Mouse (Mus musculus) limb, embryonic 11.5 days (tissue): ENCODE results near the gene Ripk4. TPM values are rescaled to one million over a fixed set of nuclear protein-coding genes. Genes with fewer than 3 reads are reported as not detected.
A peak's percentile ranks its signal among the peaks of the same experiment; 100 is the strongest.

Source experiments
- ATAC-seq: fragments of 200-750 bp; cut with Nextera tagmentation; 2 replicates; pipeline ENCODE4 v1.8.0; 2017; ENCODE audit warnings: low read depth; ENCODE audit not compliant: insufficient number of reproducible peaks, low FRiP score, low TSS enrichment
- DNase-seq: peaks from one replicate; pipeline ENCODE4 v3.0.0-alpha.2; 2015; ENCODE audit warnings: low spot score
- H3K27ac ChIP-seq: fragments of 300-500 bp; sonication (generic); replicated peaks from 2 replicates; pipeline ENCODE4 v1.5.1; 2014; ENCODE audit warnings: low read depth, mild to moderate bottlenecking, low read length
- H3K27me3 ChIP-seq: fragments of 300-500 bp; sonication (generic); 2 replicates; pipeline ENCODE4 v1.6.1; 2014; ENCODE audit warnings: mild to moderate bottlenecking, low read length, mixed read lengths; ENCODE audit not compliant: control insufficient read depth, insufficient read depth
- H3K36me3 ChIP-seq: fragments of 300-500 bp; sonication (generic); 2 replicates; pipeline ENCODE4 v1.6.1; 2014; ENCODE audit warnings: mild to moderate bottlenecking, low read length, moderate library complexity, mixed read lengths; ENCODE audit not compliant: control insufficient read depth, insufficient read depth
- H3K4me1 ChIP-seq: fragments of 300-500 bp; sonication (generic); 2 replicates; pipeline ENCODE4 v1.6.1; 2014; ENCODE audit warnings: low read length, mixed read lengths; ENCODE audit not compliant: control insufficient read depth, insufficient read depth
- H3K4me2 ChIP-seq: fragments of 300-500 bp; sonication (generic); 2 replicates; pipeline ENCODE4 v1.6.1; 2014; ENCODE audit warnings: low read depth, mild to moderate bottlenecking, moderate library complexity; ENCODE audit not compliant: severe bottlenecking
- H3K4me3 ChIP-seq: fragments of 300-500 bp; sonication (generic); 2 replicates; pipeline ENCODE4 v1.5.1; 2014; ENCODE audit warnings: low read depth, low read length
- H3K9ac ChIP-seq: fragments of 300-500 bp; sonication (generic); 2 replicates; pipeline ENCODE4 v1.6.1; 2014; ENCODE audit warnings: mild to moderate bottlenecking, low read length
- H3K9me3 ChIP-seq: fragments of 300-500 bp; sonication (generic); 2 replicates; pipeline ENCODE4 v1.6.1; 2016; ENCODE audit warnings: low read length; ENCODE audit not compliant: control insufficient read depth
- WGBS: fragments of 180-500 bp; shearing (Covaris S2); extraction: QIAGEN DNeasy Blood & Tissue Kit; methylation state at CpG from one replicate; pipeline ENCODE4 v1.1.7; 2014; 5-methylcytosine and 5-hydroxymethylcytosine counted together
- polyA plus RNA-seq: library from polyadenylated mRNA; unstranded; fragments of >200 nt; fragmentation: Nextera tagmentation; extraction: Ambion mirVana; gene quantifications from 2 replicates; pipeline ENCODE4 v1.2.1, GENCODE M21; 2014

Ripk4 gene
- polyA plus RNA-seq: 3.8 and 4.0 TPM in 2 replicates

- H3K4me3 ChIP-seq: peak within 1 kb of the TSS; percentile 36
- H3K4me2 ChIP-seq: peak within 1 kb of the TSS; percentile 65
- peaks cover 38% of the 10 kb centered on the region for H3K27me3 ChIP-seq
- ATAC-seq: peak; percentile 61
- DNase-seq: peak; percentile 69
- under 1% methylated on average over 88 of the region's 88 CpGs for WGBS
- peak within 1 kb of the TSS; percentile 5; the same call in 1 of the 2 replicates for H3K9ac ChIP-seq
- no peaks in the 10 kb centered on the region for H3K9me3 ChIP-seq
- no peak within 1 kb of the TSS for H3K27ac ChIP-seq
- no peaks in the 10 kb centered on the region for H3K36me3 ChIP-seq
- H3K4me1 ChIP-seq: no peaks in the 10 kb centered on the region
Observed at GRCm38 (mm10) chr16:97763061-97763989, at the start of gene Ripk4. Gene Ripk4 (minus strand): TSS chr16:97763787.

DNA sequence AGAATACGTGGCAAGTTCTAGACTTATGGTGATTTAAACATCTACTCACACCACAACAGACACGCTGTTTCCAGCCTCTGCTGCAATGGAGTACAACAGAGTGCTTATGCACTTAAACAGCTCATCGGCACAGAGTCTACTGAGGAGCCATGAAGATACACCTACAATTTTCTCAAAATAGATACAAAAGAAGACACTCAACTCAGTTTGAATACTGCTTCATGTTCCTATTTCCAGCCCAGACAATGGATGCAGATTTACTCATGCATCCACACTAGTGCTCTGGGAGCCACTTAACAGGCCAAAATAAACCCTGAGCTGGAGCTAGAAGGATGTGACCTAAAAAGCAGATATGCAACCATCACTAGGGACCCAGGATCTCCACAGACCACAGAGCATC is 45.3 kb upstream of the Ripk4 start:
- 95% methylated on average over 3 of the region's 3 CpGs for WGBS
- Histone ChIP-seq H3K4me3 (no peak overlapping the region), H3K27me3 (no peaks in the 10 kb centered on the region), H3K4me2 (no peak overlapping the region), H3K9me3 (no peaks in the 10 kb centered on the region), H3K9ac (no peak overlapping the region), H3K36me3 (peaks cover 23% of the 10 kb centered on the region; the same call in 1 of the 2 replicates), H3K27ac (no peak overlapping the region), H3K4me1 (no peaks in the 10 kb centered on the region)
- DNase-seq: no peak
- ATAC-seq: no peak

GRCm38 (mm10) chr16:97805646-97806045 is 42.1 kb upstream of the Ripk4 start:
- no peak for ATAC-seq
- Histone ChIP-seq H3K4me3 (no peak overlapping the region), H3K27me3 (no peaks in the 10 kb centered on the region), H3K4me1 (no peaks in the 10 kb centered on the region), H3K27ac (no peak overlapping the region), H3K36me3 (peaks cover 16% of the 10 kb centered on the region; the same call in 1 of the 2 replicates), H3K9ac (no peak overlapping the region), H3K9me3 (no peaks in the 10 kb centered on the region), H3K4me2 (no peak overlapping the region)
- 98% methylated on average over 3 of the region's 3 CpGs for WGBS
- no peak for DNase-seq

DNA sequence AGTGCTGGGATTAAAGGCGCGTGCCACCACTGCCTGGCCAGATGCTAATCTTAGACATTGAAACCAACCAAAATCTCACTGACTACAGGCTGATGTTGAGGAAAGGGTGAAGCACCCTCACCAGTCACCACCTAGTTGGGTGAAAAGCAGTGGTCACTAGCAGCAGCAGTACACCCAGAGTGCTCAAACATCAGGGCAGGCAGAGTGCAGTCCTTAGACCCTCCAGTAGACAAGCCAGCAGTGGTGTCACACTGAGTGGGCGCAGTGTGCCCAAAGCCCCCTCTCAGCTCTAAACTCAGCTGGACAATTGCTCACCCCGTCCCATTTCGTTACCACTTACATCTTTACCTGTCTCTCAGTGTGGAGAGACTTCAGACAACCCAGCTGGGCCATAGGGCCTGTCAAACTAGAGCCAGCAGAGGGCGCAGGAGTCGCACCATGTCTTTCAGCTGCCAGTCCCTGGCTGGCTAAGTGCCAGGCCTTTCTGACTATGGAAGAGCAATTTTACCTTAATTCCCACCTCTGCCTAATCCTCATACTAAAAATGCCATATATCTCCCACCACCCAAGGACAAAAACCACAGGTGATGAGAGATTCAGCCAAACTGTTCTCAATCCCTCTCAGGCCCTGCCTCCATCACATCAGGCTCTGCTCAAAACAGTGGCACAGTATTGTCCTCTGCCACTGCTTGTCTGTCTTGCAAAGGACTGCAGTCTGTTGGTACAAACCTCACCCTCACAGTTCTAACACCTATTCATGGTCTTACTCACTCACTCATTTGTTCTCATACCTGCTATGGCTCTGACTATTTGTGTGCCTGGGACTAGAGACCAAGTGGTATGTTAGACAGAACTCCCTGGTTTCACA is 41.3 kb upstream of the Ripk4 start:
- no peaks in the 10 kb centered on the region for H3K27me3 ChIP-seq
- 76% methylated on average over 7 of the region's 7 CpGs for WGBS
- H3K4me1 ChIP-seq: no peaks in the 10 kb centered on the region
- H3K9me3 ChIP-seq: no peaks in the 10 kb centered on the region
- no peak overlapping the region for H3K4me2 ChIP-seq
- H3K9ac ChIP-seq: no peak overlapping the region
- H3K4me3 ChIP-seq: no peak overlapping the region
- DNase-seq: peak; percentile 71
- no peak for ATAC-seq
- no peak overlapping the region for H3K27ac ChIP-seq
- H3K36me3 ChIP-seq: peaks cover 14% of the 10 kb centered on the region; the same call in 1 of the 2 replicates

GRCm38 (mm10) chr16:97797950-97798869 is 34.6 kb upstream of the Ripk4 start:
- no peaks in the 10 kb centered on the region for H3K9me3 ChIP-seq
- WGBS: 96% methylated on average over 7 of the region's 7 CpGs
- no peak overlapping the region for H3K9ac ChIP-seq
- ATAC-seq (no peak), DNase-seq (no peak)
- H3K27me3 ChIP-seq: no peaks in the 10 kb centered on the region
- no peak overlapping the region for H3K27ac ChIP-seq
- no peaks in the 10 kb centered on the region for H3K4me1 ChIP-seq
- H3K4me2 ChIP-seq: no peak overlapping the region
- H3K36me3 ChIP-seq: peaks cover 11% of the 10 kb centered on the region; the same call in 1 of the 2 replicates
- no peak overlapping the region for H3K4me3 ChIP-seq

- H3K9me3 ChIP-seq: no peaks in the 10 kb centered on the region
- DNase-seq: no peak
- H3K4me2 ChIP-seq: no peak overlapping the region
- no peak overlapping the region for H3K9ac ChIP-seq
- 96% methylated on average over 3 of the region's 3 CpGs for WGBS
- no peaks in the 10 kb centered on the region for H3K4me1 ChIP-seq
- H3K36me3 ChIP-seq: peaks cover 13% of the 10 kb centered on the region; the same call in 1 of the 2 replicates
- no peak overlapping the region for H3K27ac ChIP-seq
- no peak for ATAC-seq
- no peak overlapping the region for H3K4me3 ChIP-seq
- H3K27me3 ChIP-seq: no peaks in the 10 kb centered on the region
Observed at GRCm38 (mm10) chr16:97797212-97797611, 33.6 kb upstream of the Ripk4 start.

- Histone ChIP-seq H3K9ac (no peak overlapping the region), H3K27ac (no peak overlapping the region), H3K4me2 (no peak overlapping the region), H3K4me1 (no peaks in the 10 kb centered on the region), H3K9me3 (no peaks in the 10 kb centered on the region), H3K4me3 (no peak overlapping the region), H3K36me3 (peaks cover 12% of the 10 kb centered on the region; the same call in 1 of the 2 replicates), H3K27me3 (no peaks in the 10 kb centered on the region)
- DNase-seq: no peak
- ATAC-seq: no peak
- WGBS: 92% methylated on average over 6 of the region's 6 CpGs
Observed at GRCm38 (mm10) chr16:97794256-97794655, 30.7 kb upstream of the Ripk4 start.
